14 mouse cellular contexts compared by ENCODE assay signal in genomic region chr9:115110655-115111054, GRCm38 (mm10).
"Had no signal": no experiment of that assay in that cellular context is flagged by ENCODE, and none has a peak within 500 bp of the region (broad histone marks: within the 10 kb centered on the region; RNA-seq: fewer than 3 reads in every experiment).

No protein-coding gene starts in this region.

- H3K27me3 ChIP-seq: intestine, embryonic 15.5 days; limb, embryonic 15.5 days; liver, embryonic 15.5 days; lung, embryonic 15.5 days; neural tube, embryonic 13.5 days had no signal

- H3K4me3 ChIP-seq: intestine, embryonic 15.5 days; left cerebral cortex, adult 2 months; limb, embryonic 15.5 days; liver, embryonic 15.5 days; lung, embryonic 15.5 days; neural tube, embryonic 13.5 days had no signal

- H3K4me2 ChIP-seq: intestine, embryonic 15.5 days; limb, embryonic 15.5 days; liver, embryonic 15.5 days; lung, embryonic 15.5 days; neural tube, embryonic 13.5 days had no signal

- ATAC-seq: intestine, embryonic 15.5 days had no signal

- H3K4me1 ChIP-seq: intestine, embryonic 15.5 days; liver, embryonic 15.5 days had no signal

- H3K36me3 ChIP-seq: intestine, embryonic 15.5 days; limb, embryonic 15.5 days; liver, embryonic 15.5 days; lung, embryonic 15.5 days; neural tube, embryonic 13.5 days had no signal

- H3K9ac ChIP-seq: intestine, embryonic 15.5 days; limb, embryonic 15.5 days; liver, embryonic 15.5 days; lung, embryonic 15.5 days; neural tube, embryonic 13.5 days had no signal

- H3K9me3 ChIP-seq: intestine, embryonic 15.5 days; limb, embryonic 15.5 days; liver, embryonic 15.5 days; lung, embryonic 15.5 days; neural tube, embryonic 13.5 days had no signal

- H3K27ac ChIP-seq: intestine, embryonic 15.5 days; left cerebral cortex, adult 2 months; limb, embryonic 15.5 days; liver, embryonic 15.5 days; lung, embryonic 15.5 days; neural tube, embryonic 13.5 days had no signal

- DNase-seq: kidney, adult 9 months; kidney, postnatal 10 days; kidney, postnatal 4 days; midbrain, embryonic 14.5 days; retina, postnatal 1 day; right cerebral cortex, postnatal 4 days; spleen, adult 18-20 months; thymus, postnatal 4 days had no signal
